In genomic region chr12:80526511-80526910, GRCm38 (mm10) we compare ENCODE assay signal across 29 mouse cellular contexts. TPM values are rescaled to one million over a fixed set of nuclear protein-coding genes. Genes with fewer than 3 reads are reported as not detected.
DNase-seq lines count a peak whose midpoint lies in the region; ATAC-seq and TF ChIP-seq lines count a peak whose summit lies in the region.
"Had no signal": no experiment of that assay in that cellular context is flagged by ENCODE, and none has a peak within 500 bp of the region (broad histone marks: within the 10 kb centered on the region; RNA-seq: fewer than 3 reads in every experiment).

No protein-coding gene starts in this region.

- ATAC-seq in midbrain, postnatal 0 days (ENCODE audit: low FRiP score), result no peak
- ATAC-seq in midbrain, embryonic 13.5 days, result no peak
- ATAC-seq: hindbrain, postnatal 0 days; intestine, embryonic 15.5 days had no signal

- no peak overlapping the region for H3K4me3 ChIP-seq in gastrocnemius, adult 2 months
- no peak overlapping the region for H3K4me3 ChIP-seq in midbrain, postnatal 0 days (ENCODE audit: low read depth, low read length)
- no peak overlapping the region for H3K4me3 ChIP-seq in midbrain, embryonic 13.5 days (replicated peaks)
- H3K4me3 ChIP-seq in olfactory bulb, adult 2 months (ENCODE audit: insufficient read depth, low read depth, low read length), result no peak overlapping the region
- H3K4me3 ChIP-seq: embryonic facial prominence, embryonic 13.5 days; forebrain, embryonic 13.5 days; intestine, embryonic 15.5 days; limb, embryonic 12.5 days; lung, embryonic 15.5 days; midbrain, embryonic 10.5 days had no signal

- intact Hi-C loops in gastrocnemius, adult 2 months (cut with DNase I), result no loop called here

- no peaks in the 10 kb centered on the region for H3K9me3 ChIP-seq in midbrain, postnatal 0 days (ENCODE audit: low read length)
- H3K9me3 ChIP-seq in midbrain, embryonic 13.5 days, result no peaks in the 10 kb centered on the region
- H3K9me3 ChIP-seq: embryonic facial prominence, embryonic 13.5 days; forebrain, embryonic 13.5 days; intestine, embryonic 15.5 days; limb, embryonic 12.5 days; lung, embryonic 15.5 days; midbrain, embryonic 10.5 days had no signal

- no peak overlapping the region for H3K4me2 ChIP-seq in midbrain, postnatal 0 days (ENCODE audit: low read depth, low read length, poor library complexity, severe bottlenecking)
- H3K4me2 ChIP-seq in midbrain, embryonic 13.5 days (replicated peaks), result no peak overlapping the region
- H3K4me2 ChIP-seq: embryonic facial prominence, embryonic 13.5 days; intestine, embryonic 15.5 days; limb, embryonic 12.5 days; lung, embryonic 15.5 days had no signal

- H3K9ac ChIP-seq in midbrain, postnatal 0 days (replicated peaks; ENCODE audit: low read length, poor library complexity, severe bottlenecking), result no peak overlapping the region
- H3K9ac ChIP-seq in midbrain, embryonic 13.5 days (replicated peaks), result no peak overlapping the region
- H3K9ac ChIP-seq: embryonic facial prominence, embryonic 13.5 days; intestine, embryonic 15.5 days; limb, embryonic 12.5 days; lung, embryonic 15.5 days had no signal

- H3K36me3 ChIP-seq in midbrain, postnatal 0 days (ENCODE audit: insufficient read depth, low read length), result no peaks in the 10 kb centered on the region
- H3K36me3 ChIP-seq in midbrain, embryonic 13.5 days, result no peaks in the 10 kb centered on the region
- H3K36me3 ChIP-seq: embryonic facial prominence, embryonic 13.5 days; intestine, embryonic 15.5 days; limb, embryonic 12.5 days; lung, embryonic 15.5 days had no signal

- TF ChIP-seq CTCF in gastrocnemius, adult 2 months (IDR thresholded peaks at IDR 0.05), result no peak
- TF ChIP-seq CTCF in midbrain, postnatal 0 days (IDR thresholded peaks at IDR 0.05), result no peak
- TF ChIP-seq CTCF in olfactory bulb, adult 2 months (IDR thresholded peaks at IDR 0.05; ENCODE audit: insufficient read depth, low read depth, low read length), result no peak

- H3K27ac ChIP-seq in gastrocnemius, adult 2 months, result peak overlapping the region; percentile 66
- 0 out of 2 replicates have a peak overlapping the region, but pooled peaks have one; percentile 18 for H3K27ac ChIP-seq in midbrain, postnatal 0 days (ENCODE audit: low read depth, low read length)
- H3K27ac ChIP-seq in midbrain, embryonic 13.5 days, result no peak overlapping the region
- peak overlapping the region; percentile 57 for H3K27ac ChIP-seq in olfactory bulb, adult 2 months (ENCODE audit: insufficient read depth, low read depth, low read length)
- H3K27ac ChIP-seq: embryonic facial prominence, embryonic 13.5 days; intestine, embryonic 15.5 days; limb, embryonic 12.5 days; lung, embryonic 15.5 days had no signal

- peaks cover 14% of the 10 kb centered on the region; the same call in 1 of the 2 replicates for H3K4me1 ChIP-seq in midbrain, postnatal 0 days (ENCODE audit: insufficient read depth, low read length)
- peaks cover 56% of the 10 kb centered on the region for H3K4me1 ChIP-seq in midbrain, embryonic 13.5 days (replicated peaks)
- H3K4me1 ChIP-seq in olfactory bulb, adult 2 months (ENCODE audit: control insufficient read depth, insufficient read depth, low read length), result peaks cover 56% of the 10 kb centered on the region

- WGBS in midbrain, postnatal 0 days, result 55% methylated on average over 2 of the region's 2 CpGs
- 67% methylated on average over 2 of the region's 2 CpGs for whole genome bisulfite sequencing in midbrain, embryonic 13.5 days
- 53% methylated on average over 2 of the region's 2 CpGs for WGBS in olfactory bulb, adult 2 months

- no peaks in the 10 kb centered on the region for H3K27me3 ChIP-seq in midbrain, postnatal 0 days (ENCODE audit: insufficient read depth, low read length)
- 0 out of 2 replicates have a peak, but pooled peaks cover 3% of the 10 kb centered on the region for H3K27me3 ChIP-seq in midbrain, embryonic 13.5 days
- H3K27me3 ChIP-seq: forebrain, embryonic 13.5 days had no signal

- peak; percentile 43 for DNase-seq in adrenal gland, adult 8-10 months
- no peak for DNase-seq in adrenal gland, postnatal 25 days
- DNase-seq in gastrocnemius, adult 2 months, result no peak
- no peak for DNase-seq in gastrocnemius, adult 8-10 months (ENCODE audit: low spot score in 2 of 2)
- DNase-seq in midbrain, postnatal 0 days (ENCODE audit: low spot score), result no peak
- DNase-seq in layer of hippocampus, adult 9-11 months, result no peak
- DNase-seq: cerebellum, adult 9-11 months; gastrocnemius, postnatal 14 days; heart, postnatal 14 days; kidney, adult 2 months; kidney, postnatal 36 days; right cerebral cortex, adult 18-20 months; spleen, adult 18-20 months; thymus, postnatal 25 days had no signal

- no peak for TF ChIP-seq POLR2A in olfactory bulb, adult 2 months (IDR thresholded peaks at IDR 0.05; ENCODE audit: insufficient read depth, low read depth, low read length)

RNA-seq across cellular contexts. Expression of gene Galnt16, which starts 8.4 kb away (rescaled TPM):
- 10 to 100 TPM in 1 of 4 experiments, 1 to 10 TPM in 3; 9.3 to 14.4 (median 9.6) TPM for total RNA-seq in adrenal gland, adult 8-10 months (2022)
- 6.8 and 8.0 TPM in 2 replicates for total RNA-seq in adrenal gland, postnatal 25 days (2021)
- 1 to 10 TPM; 2.4 to 3.8 TPM for total RNA-seq in gastrocnemius, adult 2 months (2021)
- total RNA-seq in gastrocnemius, adult 8-10 months (2022), result 1 to 10 TPM; 1.6 to 2.4 (median 1.8) TPM
- 83.0 and 83.5 TPM in 2 replicates for total RNA-seq in midbrain, postnatal 0 days (2014; rRNA removed)
- polyA plus RNA-seq in midbrain, postnatal 0 days (2015; fragmentation: Nextera tagmentation; extraction: Ambion mirVana), result 41.1 and 41.6 TPM in 2 replicates
- 32.1 and 34.7 TPM in 2 replicates for polyA plus RNA-seq in midbrain, embryonic 13.5 days (2015; fragmentation: Nextera tagmentation; extraction: Ambion mirVana)
- not detected in 2 replicates for polyA plus RNA-seq in olfactory bulb, adult 2 months (2012; ENCODE audit: insufficient read depth, insufficient read length, low replicate concordance, missing spikeins)
- total RNA-seq: granulocyte monocyte progenitor cell, adult 5-6 weeks; liver, adult 2 months; megakaryocyte progenitor cell, adult 5-6 weeks; MEL; monocyte, adult 5-6 weeks; neutrophil, adult 5-6 weeks had no signal
